Mouse (Mus musculus) lung, postnatal 10 days (tissue): ENCODE measurements at regions not wholly inside any gene's neighbourhood (a gene's known extent, or its start where the extent isn't known, plus 50 kb on each side); places are given as distances from the start of the nearest gene placed in this dataset.

Source experiments
- DNase-seq: peaks from one replicate; pipeline ENCODE4 v3.0.0; 2021

- DNase-seq, result no peak
Measured at GRCm38 (mm10) chr2:157633286-157633685, 62.2 kb upstream of the Blcap start.

- DNase-seq, result peak; percentile 91
Measured at GRCm38 (mm10) chr2:157635670-157636069, 64.6 kb upstream of the Blcap start.

GRCm38 (mm10) chr2:157640873-157641272, 69.8 kb upstream of the Blcap start:
- no peak for DNase-seq

GRCm38 (mm10) chr2:157663584-157664375, 73.4 kb upstream of the Ctnnbl1 start:
- DNase-seq, result peak; percentile 70

GRCm38 (mm10) chr2:157664481-157664880, 72.7 kb upstream of the Ctnnbl1 start:
- DNase-seq, result no peak

- no peak for DNase-seq
Measured at GRCm38 (mm10) chr2:157670191-157670590, 67.0 kb upstream of the Ctnnbl1 start.

GRCm38 (mm10) chr2:157674906-157675305, 62.3 kb upstream of the Ctnnbl1 start:
- DNase-seq, result no peak

GRCm38 (mm10) chr2:157676396-157677176, 60.6 kb upstream of the Ctnnbl1 start:
- DNase-seq, result no peak

- no peak for DNase-seq
Measured at GRCm38 (mm10) chr2:157677262-157677661, 59.9 kb upstream of the Ctnnbl1 start.

- DNase-seq, result no peak
Measured at GRCm38 (mm10) chr2:157681931-157682330, 55.3 kb upstream of the Ctnnbl1 start.
